Mouse (Mus musculus): ENCODE data around the gene Nqo2.

GRCm38 (mm10) chr13:33921699-33922098 lies 42.8 kb upstream of the Nqo2 start:
- TF ChIP-seq CTCF (IDR thresholded peaks at IDR 0.05; ENCODE audit: control insufficient read depth, insufficient read depth, insufficient replicate concordance, low read depth, low read length) (no peak), POLR2A (IDR thresholded peaks at IDR 0.05; ENCODE audit: control insufficient read depth, low read depth, low read length) (no peak)
